Comparison of ENCODE assay signal across 8 mouse cellular contexts in genomic region chr5:146675006-146675886, GRCm38 (mm10).
A peak's percentile ranks its signal among the peaks of the same experiment; 100 is the strongest.
DNase-seq lines count a peak whose midpoint lies in the region; ATAC-seq and TF ChIP-seq lines count a peak whose summit lies in the region.

No protein-coding gene starts in this region.

- intact Hi-C loops in heart, adult 2 months (cut with DNase I): loop anchor here (1.0 to 10.0 kb wide), 4 partner anchors 31 to 642 kb away; no protein-coding TSS in a partner anchor

- H3K4me3 ChIP-seq in heart, adult 2 months: no peak overlapping the region
- no peak overlapping the region for H3K4me3 ChIP-seq in midbrain, postnatal 0 days (ENCODE audit: low read depth, low read length)

- WGBS in heart, adult 2 months: 16% methylated on average over 19 of the region's 19 CpGs
- WGBS in midbrain, postnatal 0 days: 19% methylated on average over 19 of the region's 19 CpGs

- no peak overlapping the region for H3K4me2 ChIP-seq in midbrain, postnatal 0 days (ENCODE audit: low read depth, low read length, poor library complexity, severe bottlenecking)

- ATAC-seq in midbrain, postnatal 0 days (ENCODE audit: low FRiP score): 0 out of 2 replicates have a peak, but pooled peaks have one; percentile 54

- no peaks in the 10 kb centered on the region for H3K36me3 ChIP-seq in heart, adult 2 months (ENCODE audit: control insufficient read depth, insufficient read depth, low read length)
- no peaks in the 10 kb centered on the region for H3K36me3 ChIP-seq in midbrain, postnatal 0 days (ENCODE audit: insufficient read depth, low read length)

- H3K27me3 ChIP-seq in heart, adult 2 months (ENCODE audit: control insufficient read depth, insufficient read depth, low read length): no peaks in the 10 kb centered on the region
- peaks cover 6% of the 10 kb centered on the region; the same call in 1 of the 2 replicates for H3K27me3 ChIP-seq in midbrain, postnatal 0 days (ENCODE audit: insufficient read depth, low read length)

- 0 out of 2 replicates have a peak, but pooled peaks cover 4% of the 10 kb centered on the region for H3K9me3 ChIP-seq in midbrain, postnatal 0 days (ENCODE audit: low read length)

- TF ChIP-seq CTCF in heart, adult 2 months (IDR thresholded peaks at IDR 0.05): peak; percentile 74
- peak; percentile 81 for TF ChIP-seq CTCF in midbrain, postnatal 0 days (IDR thresholded peaks at IDR 0.05)

- DNase-seq in 3134 (ENCODE audit: extremely low read depth, insufficient read length, low spot score): peak; percentile 24
- peak; percentile 68 to 71 for DNase-seq in adrenal gland, adult 18-20 months (ENCODE audit: low spot score in 2 of 2)
- peak; percentile 69 for DNase-seq in embryo, embryonic 9.5 days (ENCODE audit: extremely low spot score)
- DNase-seq in heart, adult 2 months: peak; percentile 71 to 80
- peak; percentile 71 to 84 for DNase-seq in kidney, adult 8-10 months
- peak; percentile 82 for DNase-seq in liver
- peak; percentile 69 for DNase-seq in midbrain, postnatal 0 days (ENCODE audit: low spot score)
- DNase-seq in spleen, postnatal 14 days (ENCODE audit: low spot score in 2 of 2): peak; percentile 53 to 75

- no peak for TF ChIP-seq POLR2A in heart, adult 2 months (IDR thresholded peaks at IDR 0.05; ENCODE audit: insufficient read depth, low read depth, low read length)

- peak; percentile 88 for TF ChIP-seq EP300 in heart, adult 2 months (IDR thresholded peaks at IDR 0.05; ENCODE audit: insufficient read depth, low read depth, low read length)

- H3K9ac ChIP-seq in heart, adult 2 months (ENCODE audit: low read depth, low read length): no peak overlapping the region
- no peak overlapping the region for H3K9ac ChIP-seq in midbrain, postnatal 0 days (replicated peaks; ENCODE audit: low read length, poor library complexity, severe bottlenecking)

- peak overlapping the region; percentile 56 for H3K27ac ChIP-seq in heart, adult 2 months
- H3K27ac ChIP-seq in midbrain, postnatal 0 days (ENCODE audit: low read depth, low read length): no peak overlapping the region

- H3K79me2 ChIP-seq in heart, adult 2 months (replicated peaks; ENCODE audit: control insufficient read depth, insufficient read depth, low read length): no peaks in the 10 kb centered on the region

- no peaks in the 10 kb centered on the region; the same call in 1 of the 2 replicates for H3K4me1 ChIP-seq in heart, adult 2 months (ENCODE audit: control insufficient read depth, insufficient read depth, low read length)
- no peaks in the 10 kb centered on the region for H3K4me1 ChIP-seq in midbrain, postnatal 0 days (ENCODE audit: insufficient read depth, low read length)

Comparison
In these comparisons a context has a peak if more than half of its experiments do, and no peak if none do; other contexts are left out.
1. DNase-seq: peak in every context shown above with its lines; median percentile 82 in liver; 78 in kidney, adult 8-10 months; 76 in heart, adult 2 months; 70 in adrenal gland, adult 18-20 months; 69 in embryo, embryonic 9.5 days; 69 in midbrain, postnatal 0 days; 64 in spleen, postnatal 14 days; 24 in 3134.